ENCODE assay signal across 1 mouse cellular context in genomic region chr9:101105735-101106134, GRCm38 (mm10).
TF ChIP-seq lines count a peak whose summit lies in the region.

No protein-coding gene starts in this region.

TF ChIP-seq in CH12.LX, 34 proteins besides CTCF, POLR2A, EP300 and RAD21 (continued from another document):
- no peak for TF ChIP-seq MEF2A (IDR thresholded peaks at IDR 0.05; ENCODE audit: borderline replicate concordance, low read depth, low read length)
- no peak for TF ChIP-seq E2F4 (IDR thresholded peaks at IDR 0.05; ENCODE audit: insufficient replicate concordance, low read depth, low read length)
- no peak for TF ChIP-seq BHLHE40 (IDR thresholded peaks at IDR 0.05; ENCODE audit: low read depth, low read length)
TF ChIP-seq in CH12.LX: peak in this region for 0.
